ENCODE assay signal across 13 mouse cellular contexts in the genomic region with DNA sequence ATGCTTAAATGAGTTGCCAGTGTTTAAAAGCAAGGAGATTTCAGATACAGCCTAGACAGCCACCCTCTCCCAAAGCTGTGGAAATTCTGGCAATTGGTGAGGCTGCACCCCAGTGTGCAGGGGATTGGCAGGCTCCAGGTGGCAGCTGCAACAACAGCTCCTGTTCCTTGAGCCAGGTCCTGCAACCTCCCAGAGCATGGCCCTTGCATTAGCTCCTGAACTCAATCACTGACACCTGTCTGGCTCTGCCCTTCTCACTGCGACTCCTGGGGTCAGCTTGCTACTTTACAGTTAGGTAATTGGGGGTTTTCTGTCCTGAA.
DNase-seq lines count a peak whose midpoint lies in the region; ATAC-seq and TF ChIP-seq lines count a peak whose summit lies in the region.
"Had no signal": no experiment of that assay in that cellular context is flagged by ENCODE, and none has a peak within 500 bp of the region (broad histone marks: within the 10 kb centered on the region; RNA-seq: fewer than 3 reads in every experiment).

No protein-coding gene starts in this region.

- 21% methylated on average over 1 of the region's 1 CpGs for WGBS in embryonic facial prominence, embryonic 14.5 days
- 43% methylated on average over 1 of the region's 1 CpGs for WGBS in embryonic facial prominence, embryonic 10.5 days
- WGBS in kidney, postnatal 0 days = 16% methylated on average over 1 of the region's 1 CpGs

- no peak overlapping the region for H3K9ac ChIP-seq in embryonic facial prominence, embryonic 14.5 days (ENCODE audit: low read depth, low read length)
- H3K9ac ChIP-seq in kidney, postnatal 0 days (ENCODE audit: low read depth, low read length) = peak overlapping the region; percentile 8; the same call in 1 of the 2 replicates
- H3K9ac ChIP-seq: hindbrain, embryonic 15.5 days; liver, embryonic 15.5 days; midbrain, embryonic 12.5 days had no signal

- H3K9me3 ChIP-seq in embryonic facial prominence, embryonic 14.5 days (ENCODE audit: control insufficient read depth, low read length) = no peaks in the 10 kb centered on the region
- no peaks in the 10 kb centered on the region for H3K9me3 ChIP-seq in embryonic facial prominence, embryonic 10.5 days
- H3K9me3 ChIP-seq in kidney, postnatal 0 days (replicated peaks; ENCODE audit: low read length) = no peaks in the 10 kb centered on the region
- H3K9me3 ChIP-seq: hindbrain, embryonic 15.5 days; liver, embryonic 15.5 days; midbrain, embryonic 12.5 days had no signal

- H3K4me2 ChIP-seq in embryonic facial prominence, embryonic 14.5 days (ENCODE audit: low read depth, low read length) = no peak overlapping the region
- 0 out of 2 replicates have a peak overlapping the region, but pooled peaks have one; percentile 4 for H3K4me2 ChIP-seq in kidney, postnatal 0 days (ENCODE audit: low read length)
- H3K4me2 ChIP-seq: hindbrain, embryonic 15.5 days; liver, embryonic 15.5 days; midbrain, embryonic 12.5 days had no signal

- H3K4me1 ChIP-seq in embryonic facial prominence, embryonic 14.5 days (ENCODE audit: control insufficient read depth, insufficient read depth, low read length) = 0 out of 2 replicates have a peak, but pooled peaks cover 4% of the 10 kb centered on the region
- H3K4me1 ChIP-seq in embryonic facial prominence, embryonic 10.5 days = peaks cover 8% of the 10 kb centered on the region; the same call in 1 of the 2 replicates
- H3K4me1 ChIP-seq in kidney, postnatal 0 days (replicated peaks; ENCODE audit: insufficient read depth, low read length) = no peaks in the 10 kb centered on the region; the same call in 1 of the 2 replicates
- H3K4me1 ChIP-seq: liver, embryonic 15.5 days had no signal

- DNase-seq in embryonic facial prominence, embryonic 14.5 days (ENCODE audit: low spot score) = peak; percentile 5
- DNase-seq in embryonic facial prominence, embryonic 10.5 days (ENCODE audit: low spot score) = no peak
- DNase-seq in kidney, adult 11 months = peak; percentile 26
- no peak for DNase-seq in kidney, postnatal 14 days
- DNase-seq in cerebellum, adult 9-10 months = peak; percentile 34
- DNase-seq in kidney, postnatal 0 days (ENCODE audit: low spot score) = no peak
- DNase-seq in MN1 (ENCODE audit: low spot score) = no peak
- DNase-seq in adrenal gland, adult 8-10 months = no peak
- DNase-seq: lung, postnatal 36 days had no signal

- H3K36me3 ChIP-seq in embryonic facial prominence, embryonic 14.5 days (ENCODE audit: control insufficient read depth, insufficient read depth, low read length) = no peaks in the 10 kb centered on the region
- no peaks in the 10 kb centered on the region for H3K36me3 ChIP-seq in embryonic facial prominence, embryonic 10.5 days (replicated peaks)
- no peaks in the 10 kb centered on the region for H3K36me3 ChIP-seq in kidney, postnatal 0 days (ENCODE audit: insufficient read depth, low read length)
- H3K36me3 ChIP-seq: hindbrain, embryonic 15.5 days; liver, embryonic 15.5 days; midbrain, embryonic 12.5 days had no signal

- H3K27me3 ChIP-seq in embryonic facial prominence, embryonic 14.5 days (replicated peaks; ENCODE audit: control insufficient read depth, insufficient read depth, low read length) = no peaks in the 10 kb centered on the region
- no peaks in the 10 kb centered on the region for H3K27me3 ChIP-seq in embryonic facial prominence, embryonic 10.5 days (replicated peaks; ENCODE audit: low read depth, poor library complexity, severe bottlenecking)
- H3K27me3 ChIP-seq in kidney, postnatal 0 days (ENCODE audit: insufficient read depth, low read length) = no peaks in the 10 kb centered on the region
- H3K27me3 ChIP-seq: hindbrain, embryonic 15.5 days; liver, embryonic 15.5 days; midbrain, embryonic 12.5 days had no signal

- no peak overlapping the region for H3K4me3 ChIP-seq in embryonic facial prominence, embryonic 14.5 days (ENCODE audit: low read depth, low read length)
- no peak overlapping the region for H3K4me3 ChIP-seq in embryonic facial prominence, embryonic 10.5 days
- H3K4me3 ChIP-seq in kidney, postnatal 0 days (replicated peaks; ENCODE audit: low read depth, low read length) = no peak overlapping the region
- H3K4me3 ChIP-seq: hindbrain, embryonic 15.5 days; liver, embryonic 15.5 days; midbrain, embryonic 12.5 days had no signal

- TF ChIP-seq CTCF in kidney, postnatal 0 days (IDR thresholded peaks at IDR 0.05; ENCODE audit: low read depth) = no peak

- no peak overlapping the region for H3K27ac ChIP-seq in embryonic facial prominence, embryonic 14.5 days (replicated peaks; ENCODE audit: low read depth, low read length)
- no peak overlapping the region for H3K27ac ChIP-seq in embryonic facial prominence, embryonic 10.5 days (replicated peaks)
- peak overlapping the region; percentile 78 for H3K27ac ChIP-seq in kidney, postnatal 0 days
- H3K27ac ChIP-seq: hindbrain, embryonic 15.5 days; liver, embryonic 15.5 days; midbrain, embryonic 12.5 days; stomach, postnatal 0 days had no signal

- no peak; the same call in 1 of the 2 replicates for ATAC-seq in embryonic facial prominence, embryonic 14.5 days (ENCODE audit: low read depth)
- no peak for ATAC-seq in kidney, postnatal 0 days (replicated peaks; ENCODE audit: low FRiP score, low read depth)

Comparison
In these comparisons a context has a peak if more than half of its experiments do, and no peak if none do; other contexts are left out.
1. DNase-seq: peak in embryonic facial prominence, embryonic 14.5 days (single experiment), kidney, adult 11 months (single experiment) and cerebellum, adult 9-10 months (single experiment); none in embryonic facial prominence, embryonic 10.5 days (single experiment), kidney, postnatal 14 days (single experiment), kidney, postnatal 0 days (single experiment), MN1 (single experiment) and adrenal gland, adult 8-10 months (single experiment).